Mouse (Mus musculus) hindbrain, embryonic 16.5 days (tissue): ENCODE results near the gene Ice2. TPM values are rescaled to one million over a fixed set of nuclear protein-coding genes. Genes with fewer than 3 reads are reported as not detected.

Experiments
- ATAC-seq: fragments of 200-750 bp; cut with Nextera tagmentation; 2 replicates; pipeline ENCODE4 v1.8.0; 2017; ENCODE audit warnings: moderate TSS enrichment, moderate library complexity
- H3K27ac ChIP-seq: fragments of 300-500 bp; sonication (generic); 2 replicates; pipeline ENCODE4 v1.5.1; 2014; ENCODE audit warnings: low read depth, mild to moderate bottlenecking, control low read depth, low read length, moderate library complexity
- H3K27me3 ChIP-seq: fragments of 300-500 bp; sonication (generic); replicated peaks from 2 replicates; pipeline ENCODE4 v1.6.1; 2014; ENCODE audit warnings: low read length; ENCODE audit not compliant: control insufficient read depth, insufficient read depth
- H3K36me3 ChIP-seq: fragments of 300-500 bp; sonication (generic); 2 replicates; pipeline ENCODE4 v1.6.1; 2014; ENCODE audit warnings: mild to moderate bottlenecking, low read length, moderate library complexity, mixed read lengths; ENCODE audit not compliant: control insufficient read depth, insufficient read depth
- H3K4me1 ChIP-seq: fragments of 300-500 bp; sonication (generic); 2 replicates; pipeline ENCODE4 v1.6.1; 2014; ENCODE audit warnings: low read depth, low read length; ENCODE audit not compliant: control insufficient read depth, insufficient read depth
- H3K4me2 ChIP-seq: fragments of 300-500 bp; sonication (generic); 2 replicates; pipeline ENCODE4 v1.6.1; 2014; ENCODE audit warnings: mild to moderate bottlenecking, low read length, control low read depth, moderate library complexity
- H3K4me3 ChIP-seq: fragments of 300-500 bp; sonication (generic); 2 replicates; pipeline ENCODE4 v1.5.1; 2014; ENCODE audit warnings: mild to moderate bottlenecking, low read length, control low read depth, moderate library complexity
- H3K9ac ChIP-seq: fragments of 300-500 bp; sonication (generic); 2 replicates; pipeline ENCODE4 v1.6.1; 2014; ENCODE audit warnings: low read depth, mild to moderate bottlenecking, control low read depth, low read length, moderate library complexity
- H3K9me3 ChIP-seq: fragments of 300-500 bp; sonication (generic); 2 replicates; pipeline ENCODE4 v1.6.1; 2014; ENCODE audit warnings: mild to moderate bottlenecking, low read length, moderate library complexity; ENCODE audit not compliant: control insufficient read depth
- WGBS: fragments of 180-500 bp; shearing (Covaris S2); extraction: QIAGEN DNeasy Blood & Tissue Kit; methylation state at CpG from one replicate; pipeline ENCODE4 v1.1.7; 2014; 5-methylcytosine and 5-hydroxymethylcytosine counted together
- microRNA-seq: library from miRNA; unstranded; fragments of <30 nt; microRNA quantifications from one replicate; pipeline ENCODE4, GENCODE M21; 2017
- polyA plus RNA-seq: library from polyadenylated mRNA; unstranded; fragments of >200 nt; fragmentation: Nextera tagmentation; extraction: Ambion mirVana; gene quantifications from 2 replicates; pipeline ENCODE4 v1.2.1, GENCODE M21; 2015

Ice2 gene
- polyA plus RNA-seq, 1 experiment from 2014 or later, result 8.3 TPM

DNA sequence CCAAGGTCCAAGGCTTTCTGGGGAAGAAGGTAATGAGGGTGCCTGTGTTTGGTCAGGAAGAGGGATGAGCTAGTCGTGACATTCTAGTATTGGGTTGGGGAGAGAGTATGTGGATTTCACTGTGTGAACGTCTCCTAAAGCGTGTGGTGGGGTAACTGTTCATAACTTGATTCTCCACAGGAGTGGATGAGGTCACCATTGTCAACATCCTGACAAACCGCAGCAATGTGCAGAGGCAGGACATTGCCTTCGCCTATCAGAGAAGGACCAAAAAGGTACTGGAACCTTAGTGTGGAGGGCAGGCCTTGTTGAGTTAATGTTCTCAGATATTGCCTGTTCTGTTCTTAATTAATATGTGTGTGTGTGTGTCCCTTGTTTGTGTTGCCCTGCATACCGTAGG lies 78.2 kb downstream of the Ice2 start:
- H3K9ac ChIP-seq, result no peak overlapping the region
- H3K4me3 ChIP-seq, result no peak overlapping the region
- no peak for ATAC-seq
- 83% methylated on average over 6 of the region's 6 CpGs for WGBS
- H3K27ac ChIP-seq, result no peak overlapping the region
- H3K36me3 ChIP-seq, result no peaks in the 10 kb centered on the region
- no peak overlapping the region for H3K4me2 ChIP-seq
- H3K27me3 ChIP-seq, result no peaks in the 10 kb centered on the region
- no peaks in the 10 kb centered on the region for H3K9me3 ChIP-seq
- peaks cover 3% of the 10 kb centered on the region for H3K4me1 ChIP-seq

DNA sequence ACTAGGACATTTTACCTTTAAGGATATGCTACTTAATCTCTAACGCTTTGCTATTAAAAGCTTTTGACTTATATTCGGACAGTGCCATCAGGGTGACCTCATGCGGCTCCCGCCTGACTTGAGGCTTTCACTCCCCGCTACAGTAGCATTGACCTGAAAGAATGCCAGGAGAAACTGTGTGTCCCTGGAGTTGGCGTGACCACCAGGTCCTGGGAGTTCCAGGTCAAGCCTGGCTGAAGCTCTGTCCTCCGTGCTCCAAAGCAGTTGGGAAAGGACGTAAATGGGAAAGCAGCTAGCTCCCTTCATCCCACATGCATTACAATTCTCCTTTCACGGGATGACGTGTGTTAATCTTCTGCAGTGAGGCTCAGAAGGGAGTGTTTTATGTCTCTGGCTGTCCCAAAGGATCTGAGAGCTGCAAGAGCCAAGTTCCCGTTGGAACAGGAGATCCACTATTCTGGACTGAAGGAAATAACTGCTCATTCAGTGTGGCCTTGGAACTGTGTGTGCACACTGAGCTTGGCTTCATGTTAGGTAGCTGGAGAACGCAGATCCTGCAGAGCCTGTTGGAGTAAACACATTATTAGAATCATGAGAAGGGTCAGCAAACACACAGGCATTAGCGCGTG lies 79.6 kb downstream of the Ice2 start:
- ATAC-seq, result no peak
- Histone ChIP-seq H3K4me1 (no peaks in the 10 kb centered on the region; the same call in 1 of the 2 replicates), H3K27ac (no peak overlapping the region), H3K4me3 (no peak overlapping the region), H3K4me2 (no peak overlapping the region), H3K27me3 (no peaks in the 10 kb centered on the region), H3K9ac (no peak overlapping the region), H3K9me3 (no peaks in the 10 kb centered on the region), H3K36me3 (no peaks in the 10 kb centered on the region)
- WGBS, result 64% methylated on average over 14 of the region's 14 CpGs

- WGBS, result 66% methylated on average over 6 of the region's 6 CpGs
- Histone ChIP-seq H3K4me3 (no peak overlapping the region), H3K4me1 (no peaks in the 10 kb centered on the region; the same call in 1 of the 2 replicates), H3K27me3 (no peaks in the 10 kb centered on the region), H3K27ac (no peak overlapping the region), H3K9me3 (no peaks in the 10 kb centered on the region), H3K9ac (no peak overlapping the region), H3K36me3 (no peaks in the 10 kb centered on the region), H3K4me2 (no peak overlapping the region)
- no peak for ATAC-seq
Observed at GRCm38 (mm10) chr9:69477824-69478222, 80.1 kb downstream of the Ice2 start.

GRCm38 (mm10) chr9:69480344-69480743 lies 82.6 kb downstream of the Ice2 start:
- Histone ChIP-seq H3K4me3 (no peak overlapping the region), H3K4me2 (no peak overlapping the region), H3K27me3 (no peaks in the 10 kb centered on the region), H3K27ac (no peak overlapping the region), H3K4me1 (no peaks in the 10 kb centered on the region; the same call in 1 of the 2 replicates), H3K9ac (no peak overlapping the region), H3K9me3 (no peaks in the 10 kb centered on the region), H3K36me3 (no peaks in the 10 kb centered on the region)
- 0% methylated on average over 1 of the region's 1 CpGs for WGBS
- peak; percentile 85; the same call in 1 of the 2 replicates for ATAC-seq

Small RNA genes within 50 kb of the gene (microRNA-seq; reads per million reads assigned to microRNA genes)
- 0.83 reads per million for gene Mir3109

Other genes with a start within 250 kb of the Ice2 start
- gene Anxa2, start 55.7 kb downstream of the Ice2 start, polyA plus RNA-seq, result 153 and 199 TPM in 2 replicates